ENCODE assay signal across 8 mouse cellular contexts in genomic region chr3:116751191-116751860, GRCm38 (mm10). TPM values are rescaled to one million over a fixed set of nuclear protein-coding genes. Genes with fewer than 3 reads are reported as not detected.
DNase-seq lines count a peak whose midpoint lies in the region; ATAC-seq and TF ChIP-seq lines count a peak whose summit lies in the region.

No protein-coding gene starts in this region.

- no peak overlapping the region for H3K9ac ChIP-seq in forebrain, embryonic 14.5 days (ENCODE audit: low read length)

- H3K9me3 ChIP-seq in forebrain, embryonic 14.5 days (replicated peaks; ENCODE audit: control insufficient read depth, low read length) = no peaks in the 10 kb centered on the region

- 88% methylated on average over 4 of the region's 4 CpGs for whole genome bisulfite sequencing in forebrain, embryonic 14.5 days

- H3K27me3 ChIP-seq in forebrain, embryonic 14.5 days (replicated peaks; ENCODE audit: control insufficient read depth, insufficient read depth, low read length) = no peaks in the 10 kb centered on the region

- peak; percentile 64; the same call in 1 of the 2 replicates for TF ChIP-seq CTCF in brain, embryonic 14.5 days (IDR thresholded peaks at IDR 0.05; ENCODE audit: borderline replicate concordance, extremely low read depth, insufficient read depth, insufficient read length)

- H3K27ac ChIP-seq in forebrain, embryonic 14.5 days (ENCODE audit: low read depth, low read length) = no peak overlapping the region

- no peak overlapping the region for H3K4me2 ChIP-seq in forebrain, embryonic 14.5 days (ENCODE audit: low read length)

- DNase-seq in adrenal gland, postnatal 10 days = peak; percentile 60
- no peak for DNase-seq in adrenal gland, postnatal 4 days (ENCODE audit: low spot score in 2 of 2)
- DNase-seq in 3T3-L1 (ENCODE audit: low read depth, low spot score) = peak; percentile 81
- DNase-seq in brain, embryonic 14.5 days (ENCODE audit: low read depth) = peak; percentile 62
- DNase-seq in forebrain, embryonic 14.5 days (ENCODE audit: low spot score) = peak; percentile 68
- DNase-seq in kidney, postnatal 14 days = peak; percentile 60
- peak; percentile 82 for DNase-seq in lung, postnatal 36 days
- DNase-seq in spleen, postnatal 10 days (ENCODE audit: low spot score in 2 of 2) = peak; percentile 29 to 73

- H3K36me3 ChIP-seq in forebrain, embryonic 14.5 days (ENCODE audit: control insufficient read depth, insufficient read depth, low read length) = peaks cover 24% of the 10 kb centered on the region

- no peak overlapping the region for H3K4me3 ChIP-seq in forebrain, embryonic 14.5 days (ENCODE audit: low read depth, low read length)

- TF ChIP-seq POLR2A in brain, embryonic 14.5 days (IDR thresholded peaks at IDR 0.05; ENCODE audit: borderline replicate concordance, extremely low read depth, insufficient read depth, insufficient read length, poor library complexity, severe bottlenecking) = no peak

- no peaks in the 10 kb centered on the region for H3K4me1 ChIP-seq in forebrain, embryonic 14.5 days (ENCODE audit: control insufficient read depth, insufficient read depth, low read length)

- ATAC-seq in forebrain, embryonic 14.5 days = peak; percentile 63; the same call in 1 of the 2 replicates

RNA-seq across cellular contexts. Expression of gene Slc35a3, which starts 38.7 kb away (rescaled TPM):
- total RNA-seq in adrenal gland, postnatal 10 days (2021) = 10 to 100 TPM; 28.4 to 28.9 TPM
- total RNA-seq in adrenal gland, postnatal 4 days (2021) = 10 to 100 TPM; 30.9 to 32.5 TPM
- polyA plus RNA-seq in brain, embryonic 14.5 days (2012; rRNA removed) = 10.0 and 10.4 TPM in 2 replicates
- polyA plus RNA-seq in forebrain, embryonic 14.5 days (2014; fragmentation: Nextera tagmentation; extraction: Ambion mirVana) = 4.6 and 5.6 TPM in 2 replicates

RNA-seq across cellular contexts. Expression of gene Agl, which starts 56.6 kb away (rescaled TPM):
- total RNA-seq in adrenal gland, postnatal 10 days (2021) = 10 to 100 TPM; 43.5 to 66.5 TPM
- 10 to 100 TPM; 38.6 to 42.9 TPM for total RNA-seq in adrenal gland, postnatal 4 days (2021)
- polyA plus RNA-seq in brain, embryonic 14.5 days (2012; rRNA removed) = 11.4 and 18.0 TPM in 2 replicates
- 10.7 and 11.8 TPM in 2 replicates for polyA plus RNA-seq in forebrain, embryonic 14.5 days (2014; fragmentation: Nextera tagmentation; extraction: Ambion mirVana)

Comparison
In these comparisons a context has a peak if more than half of its experiments do, and no peak if none do; other contexts are left out.
1. DNase-seq: peak in adrenal gland, postnatal 10 days (single experiment), 3T3-L1 (single experiment), brain, embryonic 14.5 days (single experiment), forebrain, embryonic 14.5 days (single experiment), kidney, postnatal 14 days (single experiment), lung, postnatal 36 days (single experiment) and spleen, postnatal 10 days (2 of 2); none in adrenal gland, postnatal 4 days (0 of 2).